Mouse (Mus musculus) embryo, embryonic 10.5 days (tissue): ENCODE data around the gene Nop56.

Source experiments
- DNase-seq: peaks from one replicate; pipeline ENCODE4 v3.0.0-alpha.2; 2015; ENCODE audit warnings: low spot score

Gene Nop56

DNA sequence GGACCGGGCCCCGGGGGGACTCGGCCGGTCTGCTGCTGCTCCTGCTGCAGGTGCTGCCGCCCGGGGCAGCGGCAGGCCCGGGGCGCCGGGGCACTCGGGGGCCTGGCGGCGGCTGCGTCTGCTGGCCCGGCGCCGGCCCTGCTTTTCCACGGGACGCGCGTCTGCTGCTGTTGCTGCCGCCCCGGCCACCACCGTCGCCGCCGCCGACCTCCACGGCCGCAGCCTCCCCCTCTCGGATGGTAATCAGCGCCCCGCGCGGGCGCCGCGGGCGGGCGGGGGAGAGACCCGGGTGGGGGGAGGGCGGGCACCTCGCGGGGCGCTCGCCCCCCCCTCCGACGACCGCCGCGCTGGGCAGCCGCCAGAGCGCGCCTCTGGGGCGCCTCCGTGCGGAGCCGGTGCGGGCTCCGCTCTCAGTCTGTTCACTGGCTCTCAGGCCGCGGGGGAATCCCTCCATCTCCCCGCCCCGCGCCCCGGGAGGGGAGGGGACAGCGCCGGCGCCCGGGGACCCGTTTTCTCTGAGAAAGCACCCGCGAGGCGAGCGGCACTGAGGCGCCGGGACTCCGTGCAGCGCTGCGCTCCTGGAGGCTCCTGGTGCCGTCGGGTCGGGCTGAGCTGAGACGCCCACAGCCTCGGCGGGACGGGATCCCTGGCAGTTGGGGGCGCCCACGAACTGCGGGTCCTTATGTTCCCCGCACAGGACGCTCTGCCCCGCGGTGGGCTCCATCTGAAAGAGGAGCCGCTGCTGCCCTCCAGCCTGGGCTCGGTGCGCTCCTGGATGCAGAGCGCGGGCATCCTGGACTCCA, 21.3 kb downstream of the Nop56 start:
- peak; percentile 66 for DNase-seq

DNA sequence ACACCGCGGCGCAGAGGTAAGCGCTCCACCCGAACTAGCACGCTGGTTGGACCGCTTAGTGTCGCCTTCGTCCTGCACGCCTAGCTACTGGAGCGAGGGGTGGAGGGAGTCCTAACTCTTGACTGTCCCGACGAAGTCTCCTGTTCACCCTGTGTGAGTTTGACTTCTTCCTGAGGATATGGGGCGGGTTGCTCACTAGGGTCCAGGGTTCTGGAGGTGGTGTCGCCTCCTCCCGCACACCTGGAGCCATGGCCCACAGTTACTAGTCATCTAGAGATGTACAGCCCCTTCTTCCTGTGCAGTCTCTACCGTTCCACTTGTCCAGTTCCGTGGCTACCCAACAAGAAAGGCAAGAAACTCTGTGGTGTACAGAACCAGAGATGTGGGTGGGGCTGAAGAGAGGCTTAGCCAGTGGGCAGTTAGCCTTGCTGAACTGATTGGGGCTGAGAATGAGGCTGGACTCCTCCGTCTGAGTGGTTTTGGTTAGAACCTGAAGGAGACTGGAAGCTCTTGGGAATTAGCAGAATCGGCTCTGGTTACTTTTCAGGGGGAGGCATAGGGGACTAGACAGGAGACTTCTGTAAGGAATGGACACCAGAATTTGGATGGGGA, 22.0 kb downstream of the Nop56 start:
- DNase-seq, result peak; percentile 52

DNA sequence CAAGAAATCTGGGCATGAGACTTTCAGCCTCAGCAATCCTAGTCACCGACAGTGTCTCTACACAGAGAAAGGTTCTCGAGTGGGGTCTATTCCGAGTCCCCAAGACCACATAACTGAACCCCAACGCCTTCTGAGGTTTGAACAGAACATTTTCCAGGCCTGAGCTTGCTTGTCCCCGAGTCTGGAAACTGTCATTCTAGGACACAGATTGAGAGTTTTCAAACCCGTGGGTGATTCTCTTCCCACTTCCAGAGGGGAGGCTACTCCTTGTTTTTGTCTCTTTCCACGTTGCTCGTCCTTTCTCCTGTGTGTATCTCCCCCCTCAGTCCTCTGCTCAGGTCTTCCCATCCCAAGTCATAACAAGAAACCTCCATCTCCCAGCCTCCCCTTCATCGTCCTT, 23.4 kb downstream of the Nop56 start:
- no peak for DNase-seq

DNA sequence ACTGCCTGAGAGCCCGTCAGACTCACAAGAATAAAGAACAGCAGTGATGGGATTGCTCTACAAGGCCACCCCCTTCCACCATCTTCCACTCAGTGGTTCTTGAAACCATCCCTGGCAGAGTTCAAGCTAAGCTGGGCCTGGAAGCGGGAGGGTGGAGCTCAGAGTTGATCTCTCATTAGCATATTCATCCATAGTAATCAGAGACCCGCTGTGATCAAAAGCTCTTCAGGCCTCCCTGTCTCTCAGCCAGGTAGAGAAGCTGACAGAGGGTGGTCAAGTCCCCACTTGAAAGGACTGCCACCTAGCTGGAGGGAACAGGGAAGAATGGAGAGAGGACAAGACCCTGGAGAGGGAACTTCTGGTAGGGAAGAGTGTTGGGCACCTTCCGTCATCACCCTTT, 28.8 kb downstream of the Nop56 start:
- DNase-seq, result no peak

DNA sequence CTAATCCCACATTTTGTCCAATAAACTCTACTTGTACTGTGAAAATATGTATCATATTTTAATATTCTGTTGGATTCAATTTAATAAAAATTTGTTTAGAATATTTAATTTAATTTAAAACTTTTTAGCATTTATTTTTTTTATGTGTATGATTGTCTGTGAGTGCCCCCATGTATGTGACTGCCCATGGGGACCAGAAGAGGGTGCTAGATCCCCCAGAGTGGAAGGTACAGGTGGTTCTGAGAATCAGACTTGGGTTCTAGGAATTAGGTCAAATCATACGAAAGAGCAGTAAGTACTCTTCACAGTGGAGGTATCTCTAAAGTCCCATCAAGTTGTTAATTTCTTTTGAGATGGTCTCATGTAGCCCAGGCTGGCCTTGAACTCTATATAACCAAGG, 52.8 kb downstream of the Nop56 start:
- no peak for DNase-seq
